In genomic region chr6:71274621-71275020, GRCm38 (mm10) we compare ENCODE assay signal across 20 mouse cellular contexts. TPM values are rescaled to one million over a fixed set of nuclear protein-coding genes. Genes with fewer than 3 reads are reported as not detected.
"Had no signal": no experiment of that assay in that cellular context is flagged by ENCODE, and none has a peak within 500 bp of the region (broad histone marks: within the 10 kb centered on the region; RNA-seq: fewer than 3 reads in every experiment).

No protein-coding gene starts in this region.

- H3K4me3 ChIP-seq: liver, embryonic 12.5 days; midbrain, embryonic 10.5 days; midbrain, embryonic 13.5 days; midbrain, embryonic 15.5 days; myocyte; neural tube, embryonic 12.5 days; stomach, embryonic 15.5 days had no signal

- H3K9me3 ChIP-seq: liver, embryonic 12.5 days; midbrain, embryonic 10.5 days; midbrain, embryonic 13.5 days; midbrain, embryonic 15.5 days; neural tube, embryonic 12.5 days; stomach, embryonic 15.5 days had no signal

- ATAC-seq: liver, embryonic 12.5 days; midbrain, embryonic 13.5 days; midbrain, embryonic 15.5 days had no signal

- H3K36me3 ChIP-seq: liver, embryonic 12.5 days; midbrain, embryonic 10.5 days; midbrain, embryonic 13.5 days; midbrain, embryonic 15.5 days; neural tube, embryonic 12.5 days; stomach, embryonic 15.5 days had no signal

- DNase-seq: lung, adult 18-20 months; lung, embryonic 14.5 days; lung, postnatal 10 days; lung, postnatal 4 days; right cerebral cortex, postnatal 14 days; thymus, adult 2 months; thymus, postnatal 14 days; thymus, postnatal 36 days had no signal

- H3K27me3 ChIP-seq: liver, embryonic 12.5 days; midbrain, embryonic 13.5 days; midbrain, embryonic 15.5 days; neural tube, embryonic 12.5 days; stomach, embryonic 15.5 days had no signal

RNA-seq across cellular contexts. Expression of gene Smyd1, which starts 47.4 kb away (rescaled TPM):
- total RNA-seq: megakaryocyte-erythroid progenitor cell, adult 5-6 weeks; neutrophil, adult 5-6 weeks had no signal
- polyA plus RNA-seq: midbrain, embryonic 13.5 days had no signal

RNA-seq across cellular contexts. Expression of gene Cd8b1, which starts 48.0 kb away (rescaled TPM):
- total RNA-seq: megakaryocyte-erythroid progenitor cell, adult 5-6 weeks had no signal
- polyA plus RNA-seq: liver, embryonic 12.5 days; liver, embryonic 14.5 days; lung, embryonic 14.5 days; midbrain, embryonic 13.5 days; midbrain, embryonic 15.5 days; myocyte; neural tube, embryonic 12.5 days; neural tube, embryonic 14.5 days; stomach, postnatal 0 days had no signal
